Mouse (Mus musculus) adrenal gland, adult 10 weeks (tissue): ENCODE measurements around the gene Gm11146. TPM values are rescaled to one million over a fixed set of nuclear protein-coding genes. Genes with fewer than 3 reads are reported as not detected.

ENCODE experiments used
- polyA plus RNA-seq: library from polyadenylated mRNA; stranded (reverse); fragments of 350-450 nt; fragmentation: Illumina TruSeq; extraction: RNeasy Lipid Tissue Mini Kit (QIAGEN cat#74804); gene quantifications from one replicate; pipeline ENCODE4 v1.2.3, GENCODE M21; 2014; ENCODE audit warnings: low read depth, low replicate concordance

The Gm11146 gene
- not detected for polyA plus RNA-seq

DNA sequence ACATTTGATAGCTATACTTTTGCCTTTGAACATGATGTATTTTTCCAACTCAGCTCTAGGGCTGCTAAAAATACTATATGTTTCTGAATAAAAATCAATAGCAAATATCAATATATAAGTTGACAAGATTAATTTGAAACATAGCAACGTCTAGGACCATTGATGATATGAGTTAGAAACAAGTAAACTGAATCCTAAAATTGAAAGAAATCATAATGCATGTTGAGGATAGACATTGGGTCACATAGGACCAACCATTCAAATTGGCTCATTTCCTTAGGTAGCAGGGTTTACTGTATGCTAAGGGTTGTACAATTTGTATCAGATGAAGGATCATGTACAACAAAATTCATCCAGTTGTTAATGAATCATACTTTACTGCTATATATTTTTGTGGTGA lies at the start of gene Gm11146:
Gene Gm11146 (minus strand): TSS at position 101 of the 400 bp plus-strand sequence.

